Mouse (Mus musculus): Measurements from ENCODE around the gene Ttll9. TPM values are rescaled to one million over a fixed set of nuclear protein-coding genes. Genes with fewer than 3 reads are reported as not detected.

The Ttll9 gene
- total RNA-seq, 2 experiments from 2014 or later = not detected

DNA sequence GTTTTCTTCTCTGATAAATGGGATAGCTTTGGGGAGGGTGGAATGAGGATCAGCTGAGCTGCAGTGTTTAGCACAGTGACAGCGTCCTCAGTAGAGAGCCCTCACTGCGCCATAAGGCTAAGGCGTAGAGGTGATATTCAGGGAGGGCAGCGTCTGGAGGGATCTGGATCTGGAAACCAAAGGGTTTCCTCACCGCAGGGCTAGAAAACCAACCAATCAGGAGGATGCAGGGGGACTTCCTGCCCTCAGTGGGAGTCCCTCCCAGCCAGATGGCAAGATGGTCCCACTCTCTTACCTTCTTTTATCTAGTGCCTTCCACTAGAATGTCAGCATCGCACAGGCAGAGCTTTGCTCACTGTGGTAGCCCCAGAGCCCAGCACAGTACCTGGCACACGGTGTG lies 20.5 kb upstream of the Ttll9 start:
- no peak for DNase-seq

DNA sequence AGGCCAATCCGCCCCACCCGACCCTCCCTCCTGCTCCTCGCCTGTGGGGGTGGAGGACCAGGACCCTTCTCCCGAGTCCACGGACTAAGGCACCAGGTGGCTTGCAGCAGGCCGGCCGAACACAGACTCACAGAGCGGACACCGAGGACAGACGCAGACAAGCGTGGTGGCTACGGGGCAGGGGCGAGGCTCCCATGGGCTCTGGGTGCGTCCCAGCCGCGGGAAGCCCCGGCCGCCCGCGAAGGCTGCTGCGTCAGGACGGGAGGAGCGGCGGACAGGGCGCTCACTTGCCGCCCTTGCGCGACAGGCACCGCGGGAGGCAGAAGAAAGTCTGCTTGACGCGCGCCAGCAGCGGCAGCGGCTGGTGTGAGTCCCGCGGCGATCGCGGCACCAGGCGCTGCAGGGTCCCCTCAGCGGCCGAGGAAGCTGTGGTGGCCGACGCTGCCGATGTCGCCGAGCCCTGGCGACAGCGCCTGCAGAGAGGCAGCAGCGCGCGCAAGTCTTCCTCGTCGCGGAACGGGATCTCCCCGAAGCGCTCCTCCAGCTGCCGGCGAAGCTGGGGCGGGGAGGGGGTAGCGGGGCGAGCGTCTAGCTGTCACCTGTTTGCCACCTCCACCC lies 19.3 kb upstream of the Ttll9 start:
- DNase-seq = no peak

DNA sequence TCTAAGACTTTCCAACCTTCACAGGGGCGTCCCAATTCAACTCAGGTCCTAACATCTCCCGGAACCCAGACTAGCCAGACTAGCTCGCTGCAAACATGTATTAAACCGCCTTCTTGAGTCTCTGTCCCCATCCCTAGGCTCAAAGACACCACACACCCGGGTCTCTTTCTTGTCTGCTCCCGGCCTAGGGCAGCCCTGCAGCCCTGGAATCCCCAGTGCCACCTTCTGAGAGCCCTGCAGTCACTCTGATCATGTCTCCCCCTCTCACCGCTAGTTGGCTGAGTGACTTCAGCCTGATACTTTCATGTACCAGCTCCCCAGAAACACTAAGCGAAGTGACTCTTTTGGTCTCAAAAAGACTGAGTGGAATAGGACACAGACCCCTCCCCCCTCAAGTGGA lies 18.7 kb upstream of the Ttll9 start:
- DNase-seq = no peak

DNA sequence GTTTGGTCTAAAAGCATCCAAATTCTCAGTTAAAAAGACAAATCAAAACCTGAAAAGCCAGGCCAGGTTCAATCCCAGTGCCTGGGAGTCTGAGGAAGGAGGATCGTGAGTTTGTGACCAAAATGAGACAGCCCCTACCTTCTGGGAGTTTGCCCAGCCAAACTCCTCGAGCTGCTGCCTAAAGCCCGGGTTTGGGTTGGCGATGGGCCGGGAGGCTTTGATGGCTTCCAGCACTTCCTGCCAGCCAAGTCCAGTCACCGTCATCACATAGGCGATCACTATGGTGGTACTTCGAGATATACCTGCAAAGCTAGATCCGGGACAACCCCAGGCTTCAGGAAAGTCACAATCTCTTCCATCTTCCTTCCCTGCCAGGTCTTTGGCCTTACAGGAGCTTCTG lies 18.3 kb upstream of the Ttll9 start:
- no peak for DNase-seq

DNA sequence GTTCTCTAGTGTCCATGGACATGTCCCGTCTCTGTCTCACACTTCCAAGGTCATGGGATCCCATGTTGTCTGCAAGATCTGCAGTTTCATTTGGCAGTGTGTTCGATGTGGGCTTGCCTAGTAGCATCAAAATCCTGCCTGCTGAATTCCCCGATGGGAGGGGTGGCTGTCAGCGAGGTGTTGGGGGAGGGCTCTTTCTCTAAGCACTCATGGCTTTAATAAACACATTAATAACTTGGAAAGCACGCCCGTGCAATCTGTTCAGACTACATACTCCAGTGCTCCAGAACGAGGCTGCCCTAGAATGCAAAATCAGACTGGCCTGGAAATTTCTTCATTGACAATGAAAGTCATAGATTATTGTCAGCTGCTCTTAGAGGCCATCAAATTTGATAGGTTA lies 15.2 kb upstream of the Ttll9 start:
- no peak for DNase-seq

DNA sequence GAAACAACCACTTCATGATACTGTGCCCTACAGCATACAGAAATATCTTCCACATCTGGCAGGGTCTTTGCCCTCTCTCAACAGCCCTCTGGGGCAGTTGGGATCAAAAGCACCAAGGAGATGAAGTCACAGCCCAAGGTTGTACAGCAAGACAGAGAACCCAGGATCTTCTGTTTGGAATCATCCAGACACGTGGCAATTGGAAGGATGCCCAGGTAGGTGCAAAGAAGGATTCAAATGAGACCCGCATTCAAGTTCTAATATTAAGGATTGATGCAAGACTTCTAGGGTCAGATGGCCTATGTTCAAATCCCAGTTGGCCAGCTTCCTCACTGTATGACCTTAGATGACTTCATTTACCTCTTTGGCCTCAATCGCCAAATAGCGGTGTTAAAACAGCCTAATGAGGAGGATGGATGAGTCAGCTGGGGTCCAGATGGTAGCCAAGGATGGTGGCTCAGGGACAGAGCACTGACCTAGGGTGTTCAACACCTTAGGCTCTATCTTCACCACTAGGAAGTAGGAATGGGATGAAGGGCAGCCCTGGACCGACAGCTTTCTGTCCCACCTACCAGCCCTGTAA lies 13.8 kb upstream of the Ttll9 start:
- DNase-seq = no peak

DNA sequence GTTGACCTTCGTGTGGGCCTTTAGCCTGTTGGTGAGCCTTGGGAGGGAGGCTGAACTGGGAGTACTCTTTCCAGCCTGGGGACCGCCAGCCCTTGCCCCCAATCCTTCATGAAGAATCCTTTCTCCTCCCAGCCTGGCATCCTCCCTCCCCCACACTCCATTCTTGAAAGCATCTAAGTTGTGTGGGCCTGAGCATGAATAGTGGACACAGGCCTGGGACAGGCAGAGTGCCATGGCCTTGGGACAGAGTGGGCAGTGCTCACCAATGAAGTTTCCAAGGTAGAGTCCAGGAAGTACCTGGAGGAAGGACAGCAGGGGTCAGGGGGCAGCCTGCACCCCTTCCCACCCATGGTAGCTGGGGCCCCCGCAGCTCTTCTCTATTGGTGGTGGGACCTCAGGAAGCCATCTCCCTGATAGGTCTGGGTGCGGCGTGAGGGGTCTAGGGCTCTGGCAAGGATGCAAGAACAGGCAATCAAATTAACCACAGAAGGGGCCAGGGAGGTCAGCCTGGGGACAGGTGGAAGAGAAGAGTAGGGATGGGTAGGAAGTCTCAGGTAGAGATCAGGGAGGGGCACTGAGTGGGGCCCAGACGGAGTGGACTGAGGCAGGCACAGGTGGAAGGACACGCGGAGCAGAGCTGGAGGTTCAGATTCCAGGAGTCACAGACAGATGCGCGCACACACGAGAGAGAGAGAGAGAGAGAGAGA lies 11.8 kb upstream of the Ttll9 start:
- no peak for DNase-seq

DNA sequence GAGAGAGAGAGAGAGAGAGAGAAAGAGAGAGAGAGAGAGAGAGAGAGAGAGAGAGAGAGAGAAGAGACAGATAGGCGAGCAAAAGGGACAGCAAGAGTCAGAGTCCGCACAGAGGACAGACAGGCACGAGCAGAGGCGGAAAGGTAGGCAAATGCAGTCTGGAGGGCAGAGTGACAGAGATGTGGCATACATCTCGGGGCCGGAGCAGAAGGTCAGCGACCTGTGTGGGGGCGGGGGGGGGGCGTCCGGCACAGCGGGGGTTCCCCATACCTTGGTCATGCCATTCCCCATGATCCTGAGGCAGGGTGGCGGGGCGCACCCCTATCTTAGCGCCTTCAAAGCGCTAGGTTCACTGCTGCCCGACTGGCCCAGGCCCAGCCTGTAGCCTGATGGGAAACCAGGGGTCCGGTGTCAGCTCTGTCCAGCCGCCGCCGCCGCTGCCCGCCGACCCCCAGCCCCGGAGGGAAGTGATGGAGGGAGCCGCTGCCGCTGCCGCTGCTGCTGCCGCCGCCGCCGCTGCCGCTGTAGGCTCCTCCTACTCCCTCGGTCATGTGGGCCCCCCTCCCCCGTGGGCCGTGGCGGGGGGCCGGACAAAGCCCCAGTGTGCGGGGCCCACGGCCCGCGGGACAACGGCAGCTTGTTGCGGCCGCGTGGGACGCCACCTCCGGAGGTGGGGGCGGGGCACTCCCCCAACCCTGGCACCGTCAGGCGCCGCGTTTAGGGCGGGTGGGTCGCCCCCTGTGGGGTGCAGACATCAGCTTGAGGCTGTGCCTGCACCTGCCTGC lies 11.0 kb upstream of the Ttll9 start, which contains the start of gene Dusp15:
Gene Dusp15, minus strand, starts transcription at position 634 of the 785 bp plus-strand sequence.
- peak in 1 of 2 experiments; percentile 27 for DNase-seq

DNA sequence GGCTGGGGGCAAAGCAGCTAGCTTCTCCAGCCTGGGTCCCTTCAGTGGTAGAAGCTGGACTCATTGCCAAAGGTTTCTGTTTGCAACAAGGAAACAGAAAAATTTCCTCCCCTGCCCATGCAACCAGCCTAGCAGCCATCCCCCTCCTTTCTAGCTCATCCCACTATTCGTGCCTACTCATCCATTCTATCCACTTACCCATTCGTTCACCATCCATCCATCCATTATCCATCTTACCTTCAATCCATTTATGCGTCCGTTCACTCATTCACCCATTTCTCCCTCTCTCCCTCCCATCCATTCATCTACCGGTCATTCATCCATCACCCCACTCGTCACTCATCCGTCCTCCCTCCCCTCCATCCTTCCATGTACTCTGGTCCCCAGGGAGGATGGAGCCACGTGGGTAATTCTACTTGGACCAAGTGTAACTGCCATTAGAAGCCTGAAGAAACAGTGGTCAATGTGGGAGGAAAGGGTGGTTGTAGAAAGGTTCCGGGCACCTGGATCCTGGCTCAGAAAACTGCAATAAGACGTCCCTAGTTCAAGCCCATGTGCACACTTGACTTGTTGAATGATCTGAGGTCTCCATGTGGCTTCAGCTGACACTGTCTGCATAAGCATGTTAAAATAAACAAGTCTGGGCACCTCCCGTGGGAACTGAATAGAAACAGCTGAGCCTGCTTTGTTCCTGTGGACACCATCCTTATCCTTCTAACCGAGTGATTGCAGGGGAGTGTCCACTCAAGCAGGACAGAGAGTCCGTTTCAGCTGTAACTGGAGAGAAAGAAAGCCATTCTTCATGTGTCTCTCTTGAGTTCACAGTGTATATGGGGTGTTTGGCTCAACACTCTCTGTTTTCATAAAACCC lies 10.2 kb upstream of the Ttll9 start:
- DNase-seq = peak in 1 of 2 experiments; percentile 15

DNA sequence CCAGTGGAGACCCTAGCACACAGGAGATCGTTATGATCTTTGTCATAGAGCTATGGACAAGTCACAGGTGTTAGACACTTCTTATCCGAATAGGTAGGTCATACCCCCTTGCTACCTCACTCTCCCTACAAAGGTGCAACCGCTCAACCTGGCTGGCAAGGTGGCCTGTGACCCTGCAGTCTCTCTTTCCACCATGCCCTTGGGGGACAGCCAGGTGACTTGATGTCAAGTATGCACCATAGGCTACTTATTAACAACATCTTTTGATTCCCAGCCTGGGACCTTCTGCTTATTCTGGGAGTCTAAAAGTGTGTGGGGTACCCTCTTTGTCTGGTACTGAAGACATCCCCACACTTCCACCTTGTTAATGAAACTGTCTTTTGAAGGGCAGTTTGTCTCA lies 4.2 kb upstream of the Ttll9 start:
- no peak for DNase-seq

DNA sequence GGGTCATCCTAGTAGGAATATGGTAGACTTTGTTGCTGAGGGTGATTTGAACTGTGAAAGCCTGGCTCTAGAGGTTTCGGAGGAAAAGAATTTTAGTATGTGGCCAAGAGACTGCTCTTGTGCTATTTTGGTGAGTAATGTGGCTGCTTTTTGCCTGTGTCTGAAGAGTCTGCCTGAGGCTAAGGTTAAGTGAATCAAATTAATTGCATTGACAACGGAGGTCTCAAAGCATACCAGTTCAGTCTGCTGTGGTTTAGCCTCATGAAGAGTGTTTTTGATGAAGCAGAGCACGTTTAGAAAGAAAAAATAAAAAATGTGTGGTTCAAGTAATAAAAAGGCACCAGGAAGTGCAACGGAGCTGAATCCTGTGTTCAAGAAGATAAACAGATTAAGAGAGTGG lies 3.3 kb downstream of the Ttll9 start:
- DNase-seq = no peak

DNA sequence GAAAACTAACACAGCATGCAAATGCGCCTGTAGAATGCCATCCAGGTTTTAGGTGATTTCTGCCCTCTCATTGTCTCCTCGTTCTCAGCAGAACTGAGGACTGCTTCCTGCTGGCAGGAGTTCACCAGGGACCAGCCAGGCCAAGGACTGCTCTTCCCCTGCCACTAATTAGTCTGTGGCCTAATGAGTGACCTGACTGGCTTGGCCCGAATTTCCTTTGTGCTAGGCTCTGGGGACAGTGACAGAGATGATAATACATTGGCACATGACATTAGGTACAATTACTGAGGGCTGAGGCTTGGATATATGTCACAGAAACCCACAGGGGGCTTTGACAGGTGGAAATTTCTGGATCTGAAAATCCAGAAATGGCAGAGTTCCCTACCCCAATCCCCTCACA lies 14.7 kb downstream of the Ttll9 start:
- no peak for DNase-seq

DNA sequence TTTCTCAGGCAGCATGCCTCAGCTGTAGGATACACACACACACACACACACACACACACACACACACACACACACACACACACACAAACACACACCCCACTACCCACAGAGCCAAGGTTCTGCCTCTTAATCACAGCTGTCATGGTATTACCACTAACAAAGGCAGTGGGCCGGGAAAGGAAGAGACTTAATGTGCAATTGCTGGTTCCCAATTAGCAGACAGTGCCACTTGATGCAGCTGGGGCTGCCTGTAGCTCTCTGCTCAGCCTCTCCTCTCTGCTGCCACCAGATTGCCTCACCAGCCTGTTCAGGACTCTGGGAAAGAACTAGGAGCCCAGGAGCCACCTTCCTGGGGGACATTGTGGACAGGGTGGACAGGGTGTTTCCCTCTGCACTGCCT lies 23.3 kb downstream of the Ttll9 start:
- no peak for DNase-seq

DNA sequence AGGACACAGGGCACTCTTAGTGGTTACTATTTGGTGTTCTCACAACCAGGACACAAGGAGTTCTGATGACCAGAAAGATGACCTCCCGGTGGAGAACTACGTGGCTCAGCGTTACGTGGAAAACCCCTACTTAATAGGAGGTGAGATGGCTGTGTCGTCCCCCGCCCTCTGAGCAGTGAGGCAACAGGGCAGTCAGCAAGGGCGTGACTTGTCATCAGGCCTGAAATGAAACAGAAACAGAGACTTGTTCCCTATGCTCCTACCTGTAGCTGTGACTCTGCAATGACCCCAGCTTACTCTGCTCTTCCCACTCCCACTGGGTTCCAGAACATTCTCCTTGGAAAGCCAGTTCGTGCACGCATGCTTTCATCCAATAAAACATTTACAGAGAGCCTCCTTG lies 29.2 kb downstream of the Ttll9 start:
- DNase-seq = no peak

DNA sequence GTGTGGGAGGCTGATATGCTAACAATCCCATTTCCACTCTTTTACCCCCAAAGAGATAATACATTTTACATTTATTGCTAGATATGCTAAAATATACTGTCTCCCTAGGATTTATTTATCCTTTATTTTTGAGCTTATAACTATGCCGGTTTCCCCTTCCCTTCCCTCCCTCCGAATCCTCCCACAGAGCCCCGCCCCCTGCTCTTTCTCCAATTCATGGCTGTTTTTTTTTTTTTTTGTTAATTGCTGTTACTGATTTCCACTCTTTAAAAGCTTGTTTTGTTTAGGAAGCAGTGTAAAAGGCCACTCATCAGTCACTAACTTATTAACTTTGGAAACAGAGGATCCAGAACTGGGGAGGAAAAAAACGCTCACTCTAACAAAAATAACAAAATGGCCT lies 34.8 kb downstream of the Ttll9 start:
- no peak for DNase-seq

DNA sequence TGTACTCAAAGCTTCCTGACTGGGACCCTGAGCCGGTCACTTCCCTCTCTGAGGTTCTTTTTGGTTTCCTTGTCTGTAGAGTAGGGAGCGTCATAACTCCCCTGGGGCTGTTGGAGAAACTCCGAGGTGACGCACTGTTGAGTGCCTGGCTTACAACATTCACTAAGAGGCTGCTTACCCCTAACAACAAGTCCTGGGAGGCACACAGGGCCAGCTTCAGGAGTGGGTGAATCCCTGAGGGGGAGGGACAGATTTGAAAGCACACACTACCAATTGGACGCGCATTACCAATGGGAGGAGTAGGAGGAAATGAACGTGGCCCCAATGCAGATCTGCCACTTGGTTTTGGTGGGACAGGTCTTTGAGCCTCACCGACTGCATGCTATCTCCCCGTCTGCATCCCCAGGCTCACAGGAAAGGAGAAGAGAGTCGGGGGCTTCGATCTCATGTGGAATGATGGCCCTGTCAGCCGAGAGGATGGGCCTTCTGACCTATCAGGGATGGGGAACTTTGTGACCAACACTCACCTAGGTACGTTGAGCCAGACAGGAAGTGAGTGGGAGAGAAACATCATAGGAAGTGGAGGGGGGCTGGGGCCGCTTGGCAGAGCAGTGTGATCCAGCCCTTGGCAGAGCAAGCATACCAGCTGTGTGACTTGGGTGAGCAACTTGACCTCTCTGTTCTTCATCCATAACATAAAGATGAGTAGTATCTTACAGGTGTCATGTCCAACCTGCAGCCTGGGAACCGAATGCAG lies 40.4 kb downstream of the Ttll9 start:
- no peak for DNase-seq

DNA sequence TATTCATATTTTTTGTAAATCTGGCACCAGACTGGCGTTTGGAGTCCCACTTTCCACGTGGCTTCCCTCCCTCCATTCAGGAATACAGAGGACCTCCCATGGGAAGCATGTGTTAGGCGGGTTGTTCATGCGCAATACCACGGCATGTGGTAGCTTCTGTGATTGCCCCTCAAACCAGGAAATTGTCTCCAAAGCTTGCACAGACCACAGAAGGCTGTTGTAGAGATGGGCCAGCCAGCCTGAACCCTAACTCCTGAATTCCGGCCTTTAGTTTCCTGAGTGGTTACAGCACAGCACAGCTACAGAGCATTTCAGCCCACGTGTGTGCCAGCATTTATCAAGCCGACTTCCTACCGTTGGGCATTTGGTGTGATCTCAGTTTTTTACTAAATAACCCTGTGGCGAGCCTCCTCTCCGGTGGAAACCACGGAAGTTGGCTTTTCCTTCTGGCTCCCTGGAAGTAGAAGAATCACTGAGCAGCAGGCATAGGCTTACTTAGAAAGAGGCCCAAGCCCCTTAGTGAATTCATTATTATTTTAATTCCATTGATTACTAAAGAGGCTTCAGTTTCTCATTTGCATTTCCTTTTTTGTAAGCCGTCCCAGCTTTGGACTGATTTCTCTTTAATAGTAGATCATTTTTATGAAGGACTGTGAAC lies 41.5 kb downstream of the Ttll9 start:
- no peak for DNase-seq

DNA sequence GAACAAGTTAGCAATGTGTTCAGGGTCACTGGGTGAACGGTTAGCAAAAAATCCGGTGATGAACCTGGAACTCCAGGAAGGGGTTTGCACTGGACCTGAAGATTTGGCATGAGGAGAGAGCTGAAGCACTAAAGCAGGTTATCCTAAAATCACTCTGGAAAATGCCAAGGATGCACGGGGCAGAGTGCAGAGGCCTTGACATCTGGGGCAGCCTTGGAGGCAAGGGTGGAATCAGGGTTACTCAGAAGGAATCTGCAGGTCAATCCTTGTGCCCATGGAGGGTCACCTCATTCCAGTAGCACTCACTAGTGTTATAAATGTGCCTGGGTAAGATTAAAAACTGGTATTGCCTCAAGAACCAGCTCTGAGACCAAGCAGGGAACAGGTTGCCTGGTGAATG lies 43.7 kb downstream of the Ttll9 start:
- DNase-seq = no peak

DNA sequence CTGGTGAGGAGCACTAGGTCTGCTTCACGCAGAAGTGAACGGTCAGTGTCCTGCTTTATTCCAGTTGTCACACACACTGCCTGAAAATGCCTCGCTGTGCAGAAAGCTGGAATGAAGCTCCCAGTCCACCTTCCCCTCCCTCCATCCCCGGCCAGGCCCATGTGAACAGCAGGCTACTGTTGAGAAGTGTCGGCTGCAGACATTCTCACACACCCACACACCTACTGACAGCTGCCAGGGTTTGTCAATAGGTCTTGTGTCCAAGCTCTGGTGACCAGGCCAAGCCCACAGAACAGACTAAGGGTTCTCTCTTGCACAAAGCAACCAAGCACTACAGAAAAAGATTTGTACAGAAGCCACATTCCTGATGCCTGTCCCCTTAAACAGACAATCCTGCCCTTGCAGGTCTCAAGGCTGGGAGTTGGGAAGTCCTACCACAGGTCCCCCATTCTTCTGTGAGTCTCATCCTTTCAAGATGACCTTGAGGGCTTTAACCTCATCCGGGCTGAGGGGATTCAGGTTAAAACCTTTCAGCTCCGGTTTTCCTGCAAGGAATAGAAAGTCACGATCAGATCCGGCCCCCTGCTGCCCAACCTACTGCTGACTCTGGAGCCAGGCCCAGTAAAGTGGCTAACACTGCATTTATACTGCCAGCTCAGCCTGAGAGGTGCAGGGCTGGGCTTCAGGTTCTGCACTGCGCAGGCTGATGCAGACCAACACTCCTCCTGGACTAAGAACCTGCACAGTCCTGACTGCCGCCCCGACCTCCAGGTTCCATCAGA lies 47.1 kb downstream of the Ttll9 start:
- no peak for DNase-seq

Data from heart, adult 18-20 months (tissue).